In the genomic region with DNA sequence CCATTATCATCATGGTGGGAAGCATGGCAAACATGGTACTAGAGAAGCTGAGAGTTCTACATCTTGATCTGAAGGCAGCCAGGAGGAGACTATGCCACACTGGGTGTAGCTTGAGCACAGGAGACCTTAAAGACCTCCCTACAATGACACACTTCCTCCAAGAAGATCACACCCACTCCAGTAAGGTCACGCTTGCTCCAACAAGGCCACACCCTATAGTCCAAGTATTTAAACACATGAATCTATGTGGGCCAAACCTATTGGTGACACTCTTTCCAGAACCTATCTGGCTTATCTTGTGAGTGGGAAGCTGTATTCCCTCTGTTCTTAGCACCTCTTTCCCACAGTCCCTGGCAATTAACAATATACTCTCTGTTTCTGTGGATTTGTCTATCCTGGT, we compare ENCODE assay signal across 23 mouse cellular contexts.
"Had no signal": no experiment of that assay in that cellular context is flagged by ENCODE, and none has a peak within 500 bp of the region (broad histone marks: within the 10 kb centered on the region; RNA-seq: fewer than 3 reads in every experiment).

No protein-coding gene starts in this region.

- H3K27me3 ChIP-seq: liver, embryonic 12.5 days had no signal

- H3K9ac ChIP-seq: heart, embryonic 12.5 days; hindbrain, embryonic 12.5 days; hindbrain, embryonic 14.5 days; limb, embryonic 13.5 days; limb, embryonic 15.5 days; liver, embryonic 12.5 days had no signal

- H3K36me3 ChIP-seq: heart, embryonic 10.5 days; heart, embryonic 12.5 days; hindbrain, embryonic 10.5 days; hindbrain, embryonic 12.5 days; limb, embryonic 13.5 days; limb, embryonic 15.5 days; liver, embryonic 12.5 days had no signal

- DNase-seq: gastrocnemius, adult 2 months; gastrocnemius, postnatal 10 days; gastrocnemius, postnatal 25 days; heart, adult 18-20 months; heart, postnatal 10 days; heart, postnatal 4 days; kidney, adult 11 months; kidney, adult 8-10 months; kidney, postnatal 10 days; kidney, postnatal 25 days; layer of hippocampus, adult 9-11 months; layer of hippocampus, postnatal 36 days; left cerebral cortex, postnatal 4 days had no signal

- H3K4me3 ChIP-seq: gastrocnemius, adult 2 months; heart, embryonic 10.5 days; heart, embryonic 12.5 days; hindbrain, embryonic 10.5 days; hindbrain, embryonic 12.5 days; limb, embryonic 13.5 days; limb, embryonic 15.5 days; liver, embryonic 12.5 days had no signal

- H3K9me3 ChIP-seq: heart, embryonic 10.5 days; heart, embryonic 12.5 days; hindbrain, embryonic 10.5 days; hindbrain, embryonic 12.5 days; limb, embryonic 13.5 days; limb, embryonic 15.5 days; liver, embryonic 12.5 days had no signal

- ATAC-seq: hindbrain, embryonic 16.5 days; inflammation-experienced regulatory T-cells, adult 6 months; liver, embryonic 12.5 days had no signal

- H3K4me1 ChIP-seq: heart, embryonic 10.5 days; heart, embryonic 12.5 days; hindbrain, embryonic 10.5 days; hindbrain, embryonic 12.5 days; limb, embryonic 13.5 days; limb, embryonic 15.5 days; liver, embryonic 12.5 days had no signal

- H3K4me2 ChIP-seq: heart, embryonic 12.5 days; hindbrain, embryonic 12.5 days; hindbrain, embryonic 14.5 days; limb, embryonic 13.5 days; limb, embryonic 15.5 days; liver, embryonic 12.5 days had no signal

- H3K27ac ChIP-seq: gastrocnemius, adult 2 months; heart, embryonic 10.5 days; hindbrain, embryonic 10.5 days; hindbrain, embryonic 12.5 days; hindbrain, embryonic 14.5 days; limb, embryonic 13.5 days; limb, embryonic 15.5 days; liver, embryonic 12.5 days had no signal
